Mouse (Mus musculus) hindbrain, embryonic 16.5 days (tissue): ENCODE measurements around the gene Hsd3b1. TPM values are rescaled to one million over a fixed set of nuclear protein-coding genes. Genes with fewer than 3 reads are reported as not detected.

Experiments used
- ATAC-seq: fragments of 200-750 bp; cut with Nextera tagmentation; 2 replicates; pipeline ENCODE4 v1.8.0; 2017; ENCODE audit warnings: moderate TSS enrichment, moderate library complexity
- H3K27ac ChIP-seq: fragments of 300-500 bp; sonication (generic); 2 replicates; pipeline ENCODE4 v1.5.1; 2014; ENCODE audit warnings: low read depth, mild to moderate bottlenecking, control low read depth, low read length, moderate library complexity
- H3K27me3 ChIP-seq: fragments of 300-500 bp; sonication (generic); replicated peaks from 2 replicates; pipeline ENCODE4 v1.6.1; 2014; ENCODE audit warnings: low read length; ENCODE audit not compliant: control insufficient read depth, insufficient read depth
- H3K36me3 ChIP-seq: fragments of 300-500 bp; sonication (generic); 2 replicates; pipeline ENCODE4 v1.6.1; 2014; ENCODE audit warnings: mild to moderate bottlenecking, low read length, moderate library complexity, mixed read lengths; ENCODE audit not compliant: control insufficient read depth, insufficient read depth
- H3K4me1 ChIP-seq: fragments of 300-500 bp; sonication (generic); 2 replicates; pipeline ENCODE4 v1.6.1; 2014; ENCODE audit warnings: low read depth, low read length; ENCODE audit not compliant: control insufficient read depth, insufficient read depth
- H3K4me2 ChIP-seq: fragments of 300-500 bp; sonication (generic); 2 replicates; pipeline ENCODE4 v1.6.1; 2014; ENCODE audit warnings: mild to moderate bottlenecking, low read length, control low read depth, moderate library complexity
- H3K4me3 ChIP-seq: fragments of 300-500 bp; sonication (generic); 2 replicates; pipeline ENCODE4 v1.5.1; 2014; ENCODE audit warnings: mild to moderate bottlenecking, low read length, control low read depth, moderate library complexity
- H3K9ac ChIP-seq: fragments of 300-500 bp; sonication (generic); 2 replicates; pipeline ENCODE4 v1.6.1; 2014; ENCODE audit warnings: low read depth, mild to moderate bottlenecking, control low read depth, low read length, moderate library complexity
- H3K9me3 ChIP-seq: fragments of 300-500 bp; sonication (generic); 2 replicates; pipeline ENCODE4 v1.6.1; 2014; ENCODE audit warnings: mild to moderate bottlenecking, low read length, moderate library complexity; ENCODE audit not compliant: control insufficient read depth
- WGBS: fragments of 180-500 bp; shearing (Covaris S2); extraction: QIAGEN DNeasy Blood & Tissue Kit; methylation state at CpG from one replicate; pipeline ENCODE4 v1.1.7; 2014; 5-methylcytosine and 5-hydroxymethylcytosine counted together
- polyA plus RNA-seq: library from polyadenylated mRNA; unstranded; fragments of >200 nt; fragmentation: Nextera tagmentation; extraction: Ambion mirVana; gene quantifications from 2 replicates; pipeline ENCODE4 v1.2.1, GENCODE M21; 2015

Gene Hsd3b1
- not detected in 2 replicates for polyA plus RNA-seq

DNA sequence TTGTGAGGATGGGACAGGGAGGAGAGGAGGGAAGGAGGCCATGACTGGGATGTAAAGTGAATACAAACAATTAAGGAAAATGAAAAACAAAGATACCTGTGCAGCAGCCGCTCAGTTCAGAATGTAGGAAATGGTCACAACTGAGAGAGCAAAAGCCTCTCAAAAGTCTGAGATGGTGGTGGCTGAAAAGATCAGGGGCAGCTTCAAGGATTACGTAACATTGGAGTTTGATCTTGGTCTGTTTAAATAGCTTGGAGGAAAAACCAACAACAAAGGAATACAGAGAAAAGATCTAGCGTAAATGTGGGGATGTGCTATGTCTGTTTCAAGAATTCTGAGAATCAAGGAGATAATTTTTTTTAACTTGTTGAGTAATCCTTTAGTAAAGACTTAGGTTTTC is at the start of gene Hsd3b1:
Hsd3b1 (minus strand) TSS at position 219 of the 400 bp plus-strand sequence.
- no peak within 1 kb of the TSS for H3K27ac ChIP-seq
- no peaks in the 10 kb centered on the region for H3K4me1 ChIP-seq
- no peaks in the 10 kb centered on the region for H3K27me3 ChIP-seq
- H3K4me2 ChIP-seq, result no peak within 1 kb of the TSS
- ATAC-seq, result no peak
- WGBS, result 94% methylated on average over 3 of the region's 3 CpGs
- H3K4me3 ChIP-seq, result no peak within 1 kb of the TSS
- no peaks in the 10 kb centered on the region for H3K9me3 ChIP-seq
- H3K36me3 ChIP-seq, result no peaks in the 10 kb centered on the region
- no peak within 1 kb of the TSS for H3K9ac ChIP-seq

DNA sequence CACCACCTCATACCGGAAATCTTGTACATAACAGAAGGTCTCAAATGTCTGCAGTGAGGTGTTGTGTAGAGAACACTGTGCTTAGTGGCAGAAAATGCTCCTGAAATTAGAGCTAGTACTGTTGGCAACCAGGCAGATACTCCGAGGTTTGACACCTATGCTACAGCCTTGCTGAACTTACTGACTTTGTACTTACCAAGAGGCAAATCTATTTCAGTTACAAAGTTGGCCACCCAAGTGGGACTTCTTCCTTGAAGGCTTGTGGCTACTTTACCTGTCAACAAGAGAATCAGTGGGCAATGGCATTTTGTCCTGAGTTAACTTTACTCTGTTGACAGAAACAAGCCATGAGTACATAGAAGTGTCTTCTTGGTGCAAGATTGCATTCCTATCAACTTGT is 38.0 kb upstream of the Hsd3b1 start:
- H3K4me2 ChIP-seq, result no peak overlapping the region
- no peak for ATAC-seq
- H3K27me3 ChIP-seq, result no peaks in the 10 kb centered on the region
- H3K27ac ChIP-seq, result no peak overlapping the region
- H3K9me3 ChIP-seq, result no peaks in the 10 kb centered on the region
- no peaks in the 10 kb centered on the region for H3K36me3 ChIP-seq
- H3K9ac ChIP-seq, result no peak overlapping the region
- WGBS, result 93% methylated on average over 2 of the region's 2 CpGs
- no peaks in the 10 kb centered on the region for H3K4me1 ChIP-seq
- no peak overlapping the region for H3K4me3 ChIP-seq

- no peaks in the 10 kb centered on the region for H3K36me3 ChIP-seq
- H3K4me1 ChIP-seq, result no peaks in the 10 kb centered on the region
- H3K4me2 ChIP-seq, result peak overlapping the region; percentile 43
- H3K9ac ChIP-seq, result no peak overlapping the region
- 49% methylated on average over 10 of the region's 10 CpGs for WGBS
- H3K9me3 ChIP-seq, result no peaks in the 10 kb centered on the region
- H3K4me3 ChIP-seq, result 0 out of 2 replicates have a peak overlapping the region, but pooled peaks have one; percentile 14
- peak; percentile 54; the same call in 1 of the 2 replicates for ATAC-seq
- H3K27me3 ChIP-seq, result no peaks in the 10 kb centered on the region
- no peak overlapping the region for H3K27ac ChIP-seq
Observed at GRCm38 (mm10) chr3:98895071-98895601, 35.5 kb upstream of the Hsd3b1 start.

DNA sequence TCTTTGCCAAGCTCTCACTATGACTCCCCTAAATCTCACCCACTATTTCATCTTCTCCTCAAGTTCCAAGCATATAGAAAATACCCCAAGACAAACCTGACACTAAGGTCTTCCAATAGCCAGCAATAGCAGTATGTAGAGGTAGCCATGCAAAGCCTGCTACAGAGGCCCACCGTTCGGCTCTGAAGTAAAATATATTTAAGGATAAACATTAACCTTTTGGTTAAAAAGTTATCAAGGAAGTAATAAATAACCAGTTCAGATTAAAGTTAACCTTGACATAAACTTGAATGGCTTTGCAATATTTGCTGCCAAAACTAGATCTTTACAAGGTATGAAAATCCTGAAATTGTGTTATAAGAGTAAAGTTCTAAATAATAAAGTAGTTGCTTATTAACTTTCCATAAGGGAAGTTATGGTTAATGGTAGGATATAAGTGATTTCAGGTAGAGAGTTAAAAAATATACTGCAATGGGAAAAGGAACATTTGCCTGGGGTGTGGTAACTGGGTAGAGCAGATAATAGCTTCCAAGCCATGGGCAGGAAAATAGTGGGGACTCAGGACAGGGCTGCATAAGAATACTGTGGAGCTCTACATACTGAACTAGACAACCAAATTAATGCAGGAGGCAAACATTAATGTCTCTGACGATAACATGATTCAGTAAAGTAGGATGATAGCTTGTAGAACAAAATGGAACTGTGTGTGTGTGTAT is 33.6 kb upstream of the Hsd3b1 start, which contains the start of gene Hao2:
Hao2 (minus strand) TSS at position 183 of the 716 bp plus-strand sequence.
- Histone ChIP-seq H3K4me3 (no peak within 1 kb of the TSS), H3K9me3 (no peaks in the 10 kb centered on the region), H3K4me1 (no peaks in the 10 kb centered on the region), H3K27me3 (no peaks in the 10 kb centered on the region), H3K36me3 (no peaks in the 10 kb centered on the region), H3K9ac (no peak within 1 kb of the TSS), H3K27ac (no peak within 1 kb of the TSS), H3K4me2 (no peak within 1 kb of the TSS)
- WGBS, result 89% methylated on average over 3 of the region's 3 CpGs
- ATAC-seq, result no peak

- Histone ChIP-seq H3K27me3 (no peaks in the 10 kb centered on the region), H3K4me3 (no peak overlapping the region), H3K9ac (no peak overlapping the region), H3K9me3 (no peaks in the 10 kb centered on the region), H3K4me2 (no peak overlapping the region), H3K4me1 (no peaks in the 10 kb centered on the region), H3K36me3 (no peaks in the 10 kb centered on the region), H3K27ac (no peak overlapping the region)
- 95% methylated on average over 4 of the region's 4 CpGs for WGBS
- ATAC-seq, result no peak
Observed at GRCm38 (mm10) chr3:98890430-98890829, 30.8 kb upstream of the Hsd3b1 start.

- Histone ChIP-seq H3K27ac (no peak overlapping the region), H3K4me3 (no peak overlapping the region), H3K9ac (no peak overlapping the region), H3K4me2 (no peak overlapping the region), H3K4me1 (no peaks in the 10 kb centered on the region), H3K36me3 (no peaks in the 10 kb centered on the region), H3K9me3 (no peaks in the 10 kb centered on the region), H3K27me3 (no peaks in the 10 kb centered on the region)
- ATAC-seq, result no peak
- WGBS, result 72% methylated on average over 2 of the region's 2 CpGs
Observed at GRCm38 (mm10) chr3:98888206-98888605, 28.6 kb upstream of the Hsd3b1 start.

GRCm38 (mm10) chr3:98880831-98881230 is 21.2 kb upstream of the Hsd3b1 start:
- Histone ChIP-seq H3K9ac (no peak overlapping the region), H3K27ac (no peak overlapping the region), H3K9me3 (no peaks in the 10 kb centered on the region), H3K4me1 (no peaks in the 10 kb centered on the region), H3K27me3 (no peaks in the 10 kb centered on the region), H3K4me3 (no peak overlapping the region), H3K4me2 (no peak overlapping the region), H3K36me3 (no peaks in the 10 kb centered on the region)
- no peak for ATAC-seq
- 92% methylated on average over 2 of the region's 2 CpGs for WGBS

GRCm38 (mm10) chr3:98880216-98880615 is 20.6 kb upstream of the Hsd3b1 start:
- H3K9me3 ChIP-seq, result no peaks in the 10 kb centered on the region
- H3K27ac ChIP-seq, result no peak overlapping the region
- no peaks in the 10 kb centered on the region for H3K27me3 ChIP-seq
- no peak overlapping the region for H3K4me2 ChIP-seq
- no peaks in the 10 kb centered on the region for H3K4me1 ChIP-seq
- no peaks in the 10 kb centered on the region for H3K36me3 ChIP-seq
- WGBS, result 72% methylated on average over 6 of the region's 6 CpGs
- no peak for ATAC-seq
- H3K4me3 ChIP-seq, result no peak overlapping the region
- no peak overlapping the region for H3K9ac ChIP-seq

DNA sequence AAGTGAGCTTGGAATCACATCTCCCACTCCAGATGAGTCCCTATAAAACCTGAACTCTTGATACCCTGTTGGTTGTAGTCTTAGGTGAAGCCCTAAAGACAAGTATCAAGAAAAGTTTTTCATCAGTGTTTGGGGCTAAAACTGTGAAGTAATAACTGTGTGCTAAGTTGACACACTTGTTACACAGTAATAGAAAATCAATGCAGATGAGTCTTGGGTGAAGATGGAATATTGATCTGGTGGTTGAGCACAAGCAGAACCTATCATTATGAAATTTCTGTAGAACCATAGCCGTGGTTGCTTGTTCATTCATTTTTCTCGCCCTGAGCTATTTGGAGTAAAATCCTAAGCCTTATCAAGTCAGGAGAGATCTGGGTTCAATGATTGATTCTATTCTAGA is 8.6 kb upstream of the Hsd3b1 start:
- H3K4me3 ChIP-seq, result no peak overlapping the region
- no peak overlapping the region for H3K27ac ChIP-seq
- H3K9me3 ChIP-seq, result no peaks in the 10 kb centered on the region
- ATAC-seq, result no peak
- H3K27me3 ChIP-seq, result no peaks in the 10 kb centered on the region
- no peak overlapping the region for H3K9ac ChIP-seq
- H3K4me1 ChIP-seq, result no peaks in the 10 kb centered on the region
- 92% methylated on average over 2 of the region's 2 CpGs for WGBS
- no peak overlapping the region for H3K4me2 ChIP-seq
- no peaks in the 10 kb centered on the region for H3K36me3 ChIP-seq
